Comparison of ENCODE assay signal across 10 mouse cellular contexts in genomic region chr7:132600026-132600425, GRCm38 (mm10). TPM values are rescaled to one million over a fixed set of nuclear protein-coding genes. Genes with fewer than 3 reads are reported as not detected.
A peak's percentile ranks its signal among the peaks of the same experiment; 100 is the strongest.
DNase-seq lines count a peak whose midpoint lies in the region; ATAC-seq and TF ChIP-seq lines count a peak whose summit lies in the region.
"Had no signal": no experiment of that assay in that cellular context is flagged by ENCODE, and none has a peak within 500 bp of the region (broad histone marks: within the 10 kb centered on the region; RNA-seq: fewer than 3 reads in every experiment).

No protein-coding gene starts in this region.

- H3K4me1 ChIP-seq in liver, embryonic 11.5 days (replicated peaks; ENCODE audit: control insufficient read depth, insufficient read depth, low read length), result peaks cover 24% of the 10 kb centered on the region
- H3K4me1 ChIP-seq in embryonic facial prominence, embryonic 10.5 days, result peaks cover 46% of the 10 kb centered on the region
- H3K4me1 ChIP-seq in intestine, embryonic 15.5 days (replicated peaks), result peaks cover 35% of the 10 kb centered on the region
- H3K4me1 ChIP-seq in neural tube, embryonic 14.5 days (ENCODE audit: control insufficient read depth, insufficient read depth, low read length), result peaks cover 19% of the 10 kb centered on the region
- H3K4me1 ChIP-seq in lung, adult 2 months (ENCODE audit: control insufficient read depth, insufficient read depth, low read length), result peaks cover 3% of the 10 kb centered on the region; the same call in 1 of the 2 replicates

- no peaks in the 10 kb centered on the region for H3K36me3 ChIP-seq in liver, embryonic 11.5 days (ENCODE audit: control insufficient read depth, insufficient read depth, low read length)
- H3K36me3 ChIP-seq in embryonic facial prominence, embryonic 10.5 days (replicated peaks), result no peaks in the 10 kb centered on the region
- no peaks in the 10 kb centered on the region for H3K36me3 ChIP-seq in intestine, embryonic 15.5 days
- H3K36me3 ChIP-seq in neural tube, embryonic 14.5 days (ENCODE audit: control insufficient read depth, insufficient read depth, low read length), result no peaks in the 10 kb centered on the region

- H3K4me2 ChIP-seq in liver, embryonic 11.5 days, result peak overlapping the region; percentile 52
- H3K4me2 ChIP-seq in intestine, embryonic 15.5 days (replicated peaks), result peak overlapping the region; percentile 85
- peak overlapping the region; percentile 57 for H3K4me2 ChIP-seq in neural tube, embryonic 14.5 days (ENCODE audit: low read depth, low read length)

- TF ChIP-seq CTCF in lung, adult 2 months (IDR thresholded peaks at IDR 0.05; ENCODE audit: insufficient read depth, low read length), result no peak

- ATAC-seq in liver, embryonic 11.5 days (replicated peaks; ENCODE audit: low FRiP score), result no peak
- no peak for ATAC-seq in intestine, embryonic 15.5 days
- 0 out of 2 replicates have a peak, but pooled peaks have one; percentile 16 for ATAC-seq in neural tube, embryonic 14.5 days (ENCODE audit: low read depth)

- no peaks in the 10 kb centered on the region for H3K9me3 ChIP-seq in liver, embryonic 11.5 days (ENCODE audit: control insufficient read depth, low read length)
- H3K9me3 ChIP-seq in embryonic facial prominence, embryonic 10.5 days, result no peaks in the 10 kb centered on the region
- no peaks in the 10 kb centered on the region for H3K9me3 ChIP-seq in intestine, embryonic 15.5 days
- no peaks in the 10 kb centered on the region for H3K9me3 ChIP-seq in neural tube, embryonic 14.5 days (ENCODE audit: control insufficient read depth, low read length)

- H3K9ac ChIP-seq in liver, embryonic 11.5 days (ENCODE audit: low read depth, low read length), result no peak overlapping the region
- no peak overlapping the region for H3K9ac ChIP-seq in intestine, embryonic 15.5 days
- H3K9ac ChIP-seq in neural tube, embryonic 14.5 days (replicated peaks; ENCODE audit: low read depth, low read length), result no peak overlapping the region

- no peak overlapping the region for H3K27ac ChIP-seq in liver, embryonic 11.5 days (ENCODE audit: low read depth, low read length)
- no peak overlapping the region for H3K27ac ChIP-seq in embryonic facial prominence, embryonic 10.5 days (replicated peaks)
- H3K27ac ChIP-seq in intestine, embryonic 15.5 days, result no peak overlapping the region
- no peak overlapping the region for H3K27ac ChIP-seq in neural tube, embryonic 14.5 days (ENCODE audit: low read depth, low read length)

- peaks cover 84% of the 10 kb centered on the region for H3K27me3 ChIP-seq in liver, embryonic 11.5 days (replicated peaks; ENCODE audit: control insufficient read depth, insufficient read depth, low read length)
- H3K27me3 ChIP-seq in embryonic facial prominence, embryonic 10.5 days (replicated peaks; ENCODE audit: low read depth, poor library complexity, severe bottlenecking), result peaks cover 100% of the 10 kb centered on the region
- peaks cover 63% of the 10 kb centered on the region for H3K27me3 ChIP-seq in intestine, embryonic 15.5 days (replicated peaks)
- H3K27me3 ChIP-seq in neural tube, embryonic 14.5 days (ENCODE audit: control insufficient read depth, insufficient read depth, low read length), result peaks cover 38% of the 10 kb centered on the region

- H3K4me3 ChIP-seq in liver, embryonic 11.5 days (ENCODE audit: low read depth, low read length), result peak overlapping the region; percentile 30
- peak overlapping the region; percentile 60 for H3K4me3 ChIP-seq in embryonic facial prominence, embryonic 10.5 days
- peak overlapping the region; percentile 37 for H3K4me3 ChIP-seq in intestine, embryonic 15.5 days (replicated peaks)
- peak overlapping the region; percentile 27 for H3K4me3 ChIP-seq in neural tube, embryonic 14.5 days (ENCODE audit: low read depth, low read length)
- no peak overlapping the region for H3K4me3 ChIP-seq in lung, adult 2 months (replicated peaks; ENCODE audit: extremely low read depth, low read depth, low read length)

- WGBS in liver, embryonic 11.5 days, result 2% methylated on average over 9 of the region's 9 CpGs
- WGBS in embryonic facial prominence, embryonic 10.5 days, result 1% methylated on average over 9 of the region's 9 CpGs
- WGBS in intestine, embryonic 15.5 days, result 7% methylated on average over 9 of the region's 9 CpGs
- WGBS in neural tube, embryonic 14.5 days, result 4% methylated on average over 9 of the region's 9 CpGs
- 9% methylated on average over 9 of the region's 9 CpGs for WGBS in lung, adult 2 months

- no peak for TF ChIP-seq POLR2A in lung, adult 2 months (IDR thresholded peaks at IDR 0.05; ENCODE audit: borderline replicate concordance, extremely low read depth, low read depth, low read length)

- DNase-seq in liver, embryonic 11.5 days (ENCODE audit: low spot score), result no peak
- no peak for DNase-seq in liver
- no peak for DNase-seq in embryonic facial prominence, embryonic 10.5 days (ENCODE audit: low spot score)
- no peak for DNase-seq in cerebellum, postnatal 10 days
- DNase-seq in gastrocnemius, postnatal 25 days, result no peak
- no peak for DNase-seq in lung, adult 2 months

RNA-seq across cellular contexts. Expression of gene Nkx1-2, which starts 0.6 kb away (rescaled TPM):
- polyA plus RNA-seq in liver, embryonic 11.5 days (2014; fragmentation: Nextera tagmentation; extraction: Ambion mirVana), result not detected in 2 replicates
- polyA plus RNA-seq in embryonic facial prominence, embryonic 10.5 days (2016; fragmentation: Nextera tagmentation; extraction: Ambion mirVana), result 0.15 and 0.19 TPM in 2 replicates
- 0.75 and 0.82 TPM in 2 replicates for polyA plus RNA-seq in intestine, embryonic 15.5 days (2015; fragmentation: Nextera tagmentation; extraction: Ambion mirVana)
- polyA plus RNA-seq in neural tube, embryonic 14.5 days (2014; fragmentation: Nextera tagmentation; extraction: Ambion mirVana), result 0.32 and 0.49 TPM in 2 replicates
- total RNA-seq in gastrocnemius, postnatal 25 days (2021), result not detected
- not detected in 2 replicates for polyA plus RNA-seq in lung, adult 2 months (2012; rRNA removed)
- total RNA-seq: adrenal gland, postnatal 14 days had no signal
- polyA plus RNA-seq: large intestine, adult 2 months had no signal

RNA-seq across cellular contexts. Expression of gene Lhpp, which starts 10.4 kb away (rescaled TPM):
- 15.8 TPM in 2 replicates for polyA plus RNA-seq in liver, embryonic 11.5 days (2014; fragmentation: Nextera tagmentation; extraction: Ambion mirVana)
- polyA plus RNA-seq in embryonic facial prominence, embryonic 10.5 days (2016; fragmentation: Nextera tagmentation; extraction: Ambion mirVana), result 15.5 TPM in 2 replicates
- 40.4 and 41.5 TPM in 2 replicates for polyA plus RNA-seq in intestine, embryonic 15.5 days (2015; fragmentation: Nextera tagmentation; extraction: Ambion mirVana)
- 43.4 and 55.0 TPM in 2 replicates for polyA plus RNA-seq in neural tube, embryonic 14.5 days (2014; fragmentation: Nextera tagmentation; extraction: Ambion mirVana)
- total RNA-seq in gastrocnemius, postnatal 25 days (2021), result 10 to 100 TPM; 12.5 to 13.2 TPM
- 12.4 and 17.1 TPM in 2 replicates for polyA plus RNA-seq in lung, adult 2 months (2012; rRNA removed)

RNA-seq across cellular contexts. Expression of gene Oat, which starts 23.8 kb away (rescaled TPM):
- polyA plus RNA-seq in liver, embryonic 11.5 days (2014; fragmentation: Nextera tagmentation; extraction: Ambion mirVana), result 157 and 179 TPM in 2 replicates
- polyA plus RNA-seq in embryonic facial prominence, embryonic 10.5 days (2016; fragmentation: Nextera tagmentation; extraction: Ambion mirVana), result 121 and 127 TPM in 2 replicates
- polyA plus RNA-seq in intestine, embryonic 15.5 days (2015; fragmentation: Nextera tagmentation; extraction: Ambion mirVana), result 1,488 and 1,505 TPM in 2 replicates
- polyA plus RNA-seq in neural tube, embryonic 14.5 days (2014; fragmentation: Nextera tagmentation; extraction: Ambion mirVana), result 80.3 and 94.6 TPM in 2 replicates
- total RNA-seq in gastrocnemius, postnatal 25 days (2021), result 100 to 1,000 TPM; 156 TPM
- 126 and 152 TPM in 2 replicates for polyA plus RNA-seq in lung, adult 2 months (2012; rRNA removed)
